Mouse (Mus musculus): ENCODE results near the gene P2rx7.

DNA sequence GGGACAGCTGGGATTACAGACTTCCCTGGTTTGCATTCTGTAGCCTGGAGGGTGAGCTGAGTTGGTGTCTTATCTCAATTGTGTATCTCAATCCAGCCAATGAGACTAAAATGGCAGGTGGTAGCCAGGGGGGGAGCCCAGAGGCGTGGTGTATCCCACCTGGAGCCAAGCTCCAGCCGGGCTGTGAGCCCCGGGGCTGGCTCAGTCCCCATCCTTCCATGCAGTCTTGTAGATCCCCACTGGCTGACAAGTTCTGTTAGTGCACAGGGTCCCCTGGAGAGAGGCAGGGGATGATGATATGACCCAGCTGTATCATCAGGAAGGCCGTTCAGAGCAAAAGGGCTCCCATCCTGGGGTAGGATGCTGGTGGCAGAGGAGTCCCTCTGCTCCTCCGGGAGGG lies 82.9 kb downstream of the P2rx7 start:
- TF ChIP-seq CTCF (IDR thresholded peaks at IDR 0.05; ENCODE audit: borderline replicate concordance, insufficient read depth, low read length) = no peak
- TF ChIP-seq POLR2A (IDR thresholded peaks at IDR 0.05; ENCODE audit: low read depth, low read length) = no peak
